Mouse (Mus musculus) embryonic facial prominence, embryonic 13.5 days (tissue): ENCODE data around the gene Gna11. TPM values are rescaled to one million over a fixed set of nuclear protein-coding genes. Genes with fewer than 3 reads are reported as not detected.

Experiments used
- ATAC-seq: fragments of 200-750 bp; cut with Nextera tagmentation; 2 replicates; pipeline ENCODE4 v1.8.0; 2017; ENCODE audit warnings: low read depth; ENCODE audit not compliant: insufficient number of reproducible peaks, insufficient read depth, low FRiP score, low TSS enrichment
- H3K27ac ChIP-seq: fragments of 300-500 bp; sonication (generic); 2 replicates; pipeline ENCODE4 v1.5.1; 2015; ENCODE audit warnings: moderate library complexity, mild to moderate bottlenecking, inconsistent platforms
- H3K27me3 ChIP-seq: fragments of 300-500 bp; sonication (generic); 2 replicates; pipeline ENCODE4 v1.6.1; 2015; ENCODE audit warnings: mild to moderate bottlenecking, inconsistent platforms
- H3K36me3 ChIP-seq: fragments of 300-500 bp; sonication (generic); 2 replicates; pipeline ENCODE4 v1.6.1; 2015; ENCODE audit warnings: mild to moderate bottlenecking, inconsistent platforms
- H3K4me1 ChIP-seq: fragments of 300-500 bp; sonication (generic); 2 replicates; pipeline ENCODE4 v1.6.1; 2015; ENCODE audit warnings: inconsistent platforms
- H3K4me2 ChIP-seq: fragments of 300-500 bp; sonication (generic); 2 replicates; pipeline ENCODE4 v1.6.1; 2015; ENCODE audit warnings: moderate library complexity, mild to moderate bottlenecking, inconsistent platforms
- H3K4me3 ChIP-seq: fragments of 300-500 bp; sonication (generic); 2 replicates; pipeline ENCODE4 v1.5.1; 2015; ENCODE audit warnings: mild to moderate bottlenecking, inconsistent platforms
- H3K9ac ChIP-seq: fragments of 300-500 bp; sonication (generic); 2 replicates; pipeline ENCODE4 v1.6.1; 2015; ENCODE audit warnings: mild to moderate bottlenecking, inconsistent platforms
- H3K9me3 ChIP-seq: fragments of 300-500 bp; sonication (generic); 2 replicates; pipeline ENCODE4 v1.6.1; 2016; ENCODE audit warnings: inconsistent platforms
- WGBS: fragments of 180-500 bp; shearing (Covaris S2); methylation state at CpG from one replicate; pipeline ENCODE4 v1.1.7; 2015; ENCODE audit warnings: mixed read lengths; 5-methylcytosine and 5-hydroxymethylcytosine counted together
- polyA plus RNA-seq: library from polyadenylated mRNA; unstranded; fragments of >200 nt; fragmentation: Nextera tagmentation; extraction: Ambion mirVana; gene quantifications from 2 replicates; pipeline ENCODE4 v1.2.1, GENCODE M21; 2015

Gene Gna11
- polyA plus RNA-seq, 1 experiment from 2014 or later = 90.1 TPM

- Histone ChIP-seq H3K4me3 (no peak overlapping the region), H3K27ac (no peak overlapping the region), H3K4me2 (no peak overlapping the region), H3K27me3 (peaks cover 10% of the 10 kb centered on the region), H3K9ac (no peak overlapping the region), H3K36me3 (no peaks in the 10 kb centered on the region), H3K9me3 (no peaks in the 10 kb centered on the region), H3K4me1 (peaks cover under 1% of the 10 kb centered on the region; the same call in 1 of the 2 replicates)
- no peak for ATAC-seq
- 18% methylated on average over 4 of the region's 4 CpGs for WGBS
Measured at GRCm38 (mm10) chr10:81518546-81518945, 26.4 kb downstream of the Gna11 start.

- WGBS = 76% methylated on average over 8 of the region's 8 CpGs
Measured at GRCm38 (mm10) chr10:81517227-81517626, 27.8 kb downstream of the Gna11 start.

GRCm38 (mm10) chr10:81513798-81514197, 31.2 kb downstream of the Gna11 start:
- Histone ChIP-seq H3K9ac (no peak overlapping the region), H3K9me3 (no peaks in the 10 kb centered on the region), H3K4me3 (no peak overlapping the region), H3K27me3 (peaks cover 17% of the 10 kb centered on the region), H3K4me1 (no peaks in the 10 kb centered on the region), H3K36me3 (no peaks in the 10 kb centered on the region), H3K4me2 (no peak overlapping the region), H3K27ac (no peak overlapping the region)
- no peak for ATAC-seq
- 81% methylated on average over 5 of the region's 5 CpGs for WGBS

More at GRCm38 (mm10) chr10:81517227-81517626, 27.8 kb downstream of the Gna11 start:
- peaks cover 9% of the 10 kb centered on the region; the same call in 1 of the 2 replicates for H3K27me3 ChIP-seq
- H3K36me3 ChIP-seq = no peaks in the 10 kb centered on the region
- no peak overlapping the region for H3K4me2 ChIP-seq
- no peak overlapping the region for H3K27ac ChIP-seq
- no peaks in the 10 kb centered on the region for H3K9me3 ChIP-seq
- no peak for ATAC-seq
- no peaks in the 10 kb centered on the region for H3K4me1 ChIP-seq
- no peak overlapping the region for H3K9ac ChIP-seq
- no peak overlapping the region for H3K4me3 ChIP-seq

GRCm38 (mm10) chr10:81510246-81510810, 34.7 kb downstream of the Gna11 start:
- H3K36me3 ChIP-seq = no peaks in the 10 kb centered on the region
- H3K4me3 ChIP-seq = no peak overlapping the region
- H3K9me3 ChIP-seq = no peaks in the 10 kb centered on the region
- WGBS = 77% methylated on average over 14 of the region's 14 CpGs
- H3K4me2 ChIP-seq = no peak overlapping the region
- H3K27ac ChIP-seq = no peak overlapping the region
- no peak for ATAC-seq
- no peaks in the 10 kb centered on the region for H3K4me1 ChIP-seq
- no peak overlapping the region for H3K9ac ChIP-seq
- H3K27me3 ChIP-seq = peaks cover 17% of the 10 kb centered on the region

- H3K9me3 ChIP-seq = no peaks in the 10 kb centered on the region
- H3K4me2 ChIP-seq = no peak overlapping the region
- no peaks in the 10 kb centered on the region for H3K36me3 ChIP-seq
- H3K27me3 ChIP-seq = peaks cover 22% of the 10 kb centered on the region
- WGBS = 75% methylated on average over 13 of the region's 13 CpGs
- H3K27ac ChIP-seq = no peak overlapping the region
- peaks cover 2% of the 10 kb centered on the region; the same call in 1 of the 2 replicates for H3K4me1 ChIP-seq
- H3K4me3 ChIP-seq = no peak overlapping the region
- H3K9ac ChIP-seq = no peak overlapping the region
- no peak for ATAC-seq
Measured at GRCm38 (mm10) chr10:81507691-81508489, 37.1 kb downstream of the Gna11 start.

GRCm38 (mm10) chr10:81507095-81507494, 37.9 kb downstream of the Gna11 start:
- Histone ChIP-seq H3K9ac (no peak overlapping the region), H3K27ac (no peak overlapping the region), H3K36me3 (no peaks in the 10 kb centered on the region), H3K4me2 (no peak overlapping the region), H3K4me1 (peaks cover 3% of the 10 kb centered on the region; the same call in 1 of the 2 replicates), H3K4me3 (no peak overlapping the region), H3K9me3 (no peaks in the 10 kb centered on the region), H3K27me3 (peaks cover 20% of the 10 kb centered on the region)
- no peak for ATAC-seq
- 35% methylated on average over 6 of the region's 6 CpGs for WGBS

- Histone ChIP-seq H3K36me3 (no peaks in the 10 kb centered on the region), H3K27ac (no peak overlapping the region), H3K4me2 (no peak overlapping the region), H3K4me1 (peaks cover 3% of the 10 kb centered on the region; the same call in 1 of the 2 replicates), H3K9me3 (no peaks in the 10 kb centered on the region), H3K4me3 (no peak overlapping the region), H3K9ac (no peak overlapping the region), H3K27me3 (peaks cover 13% of the 10 kb centered on the region)
- no peak for ATAC-seq
- WGBS = 76% methylated on average over 15 of the region's 15 CpGs
Measured at GRCm38 (mm10) chr10:81505016-81505664, 39.9 kb downstream of the Gna11 start.

GRCm38 (mm10) chr10:81502658-81503057, 42.3 kb downstream of the Gna11 start:
- no peak for ATAC-seq
- H3K4me2 ChIP-seq = peak overlapping the region; percentile 68
- H3K4me3 ChIP-seq = peak overlapping the region; percentile 38
- H3K4me1 ChIP-seq = peaks cover 3% of the 10 kb centered on the region; the same call in 1 of the 2 replicates
- H3K36me3 ChIP-seq = no peaks in the 10 kb centered on the region
- no peaks in the 10 kb centered on the region for H3K9me3 ChIP-seq
- no peak overlapping the region for H3K27ac ChIP-seq
- peak overlapping the region; percentile 64 for H3K9ac ChIP-seq
- peaks cover 13% of the 10 kb centered on the region for H3K27me3 ChIP-seq
- 7% methylated on average over 36 of the region's 36 CpGs for WGBS

GRCm38 (mm10) chr10:81501863-81502262, 43.1 kb downstream of the Gna11 start:
- H3K27ac ChIP-seq = no peak overlapping the region
- H3K4me3 ChIP-seq = no peak overlapping the region
- peaks cover 13% of the 10 kb centered on the region for H3K27me3 ChIP-seq
- H3K9ac ChIP-seq = no peak overlapping the region
- 81% methylated on average over 5 of the region's 5 CpGs for WGBS
- H3K9me3 ChIP-seq = no peaks in the 10 kb centered on the region
- H3K4me2 ChIP-seq = no peak overlapping the region
- no peaks in the 10 kb centered on the region for H3K36me3 ChIP-seq
- peaks cover 8% of the 10 kb centered on the region for H3K4me1 ChIP-seq
- no peak for ATAC-seq

GRCm38 (mm10) chr10:81500032-81500431, 45.0 kb downstream of the Gna11 start, which contains the start of gene S1pr4:
S1pr4 (minus strand) TSS chr10:81500132.
- peaks cover 13% of the 10 kb centered on the region for H3K27me3 ChIP-seq
- H3K4me1 ChIP-seq = peaks cover 14% of the 10 kb centered on the region
- no peak for ATAC-seq
- H3K27ac ChIP-seq = no peak within 1 kb of the TSS
- H3K4me3 ChIP-seq = no peak within 1 kb of the TSS
- no peaks in the 10 kb centered on the region for H3K9me3 ChIP-seq
- H3K9ac ChIP-seq = 0 out of 2 replicates have a peak within 1 kb of the TSS, but pooled peaks have one; percentile 36
- no peak within 1 kb of the TSS for H3K4me2 ChIP-seq
- WGBS = 86% methylated on average over 3 of the region's 3 CpGs
- no peaks in the 10 kb centered on the region for H3K36me3 ChIP-seq

GRCm38 (mm10) chr10:81499250-81499901, 45.6 kb downstream of the Gna11 start:
- H3K4me1 ChIP-seq = peaks cover 21% of the 10 kb centered on the region
- peaks cover 13% of the 10 kb centered on the region for H3K27me3 ChIP-seq
- H3K4me2 ChIP-seq = no peak overlapping the region
- no peak overlapping the region for H3K27ac ChIP-seq
- ATAC-seq = no peak
- H3K36me3 ChIP-seq = no peaks in the 10 kb centered on the region; the same call in 1 of the 2 replicates
- H3K4me3 ChIP-seq = no peak overlapping the region
- no peaks in the 10 kb centered on the region for H3K9me3 ChIP-seq
- 0 out of 2 replicates have a peak overlapping the region, but pooled peaks have one; percentile 36 for H3K9ac ChIP-seq
- whole genome bisulfite sequencing = 83% methylated on average over 23 of the region's 23 CpGs
